Mouse (Mus musculus) c-Kit-positive CD71-positive TER-119-negative erythroid progenitor cells, embryonic 14.5 days (primary cell): Measurements from ENCODE around the gene Gm14288.
"Not testable (repeated sequence)": the region's sequence is repeated elsewhere in the genome, so short reads cannot be mapped to it uniquely, and the experiment has no call there.

Experiments used
- DNase-seq: peaks from one replicate; pipeline ENCODE4 v3.0.0-alpha.2; 2013; ENCODE audit warnings: low read depth

The Gm14288 gene

DNA sequence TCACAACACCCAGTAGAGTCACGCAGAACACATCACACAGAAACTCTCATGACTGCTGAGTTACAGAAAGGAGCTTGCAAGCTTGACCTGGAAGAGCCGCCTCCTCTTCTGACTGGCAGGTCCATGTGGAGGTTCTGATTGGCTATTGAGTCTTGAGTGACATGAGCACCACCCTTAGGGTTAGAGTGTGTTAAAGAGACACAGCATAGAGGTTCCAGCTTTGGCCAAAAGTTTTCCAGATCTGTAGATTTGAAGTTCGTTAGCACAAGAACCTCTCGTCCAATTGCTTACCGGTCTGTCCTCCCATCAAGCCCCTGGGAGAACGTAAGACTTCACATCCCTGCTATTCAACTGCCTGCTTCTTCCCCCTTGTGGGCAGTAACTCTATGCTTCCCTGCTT, at the start of gene Gm14288:
TSS of gene Gm14288 (minus strand) at position 101 of the 400 bp plus-strand sequence.
- DNase-seq = not testable (repeated sequence)

DNA sequence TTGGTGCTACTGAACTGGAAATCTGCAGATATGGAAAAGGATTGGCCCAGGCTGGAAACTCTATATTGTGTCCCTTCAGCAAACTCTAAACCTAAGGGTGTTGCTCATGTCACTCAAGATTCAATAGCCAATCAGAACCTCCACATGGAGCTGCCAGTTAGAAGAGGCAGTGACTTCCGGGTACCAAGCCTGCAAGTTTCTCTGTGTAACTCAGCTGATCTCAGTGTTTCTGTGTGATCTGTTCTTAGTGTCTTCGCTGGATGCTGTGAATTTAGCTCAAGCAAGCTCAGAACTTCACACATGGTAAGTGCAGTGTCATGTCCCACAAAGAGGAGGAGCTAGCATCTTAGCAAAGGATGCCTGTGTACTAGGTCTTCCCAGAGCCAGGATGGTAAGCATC, 59.7 kb downstream of the Gm14288 start, which contains the start of gene Gm2007:
TSS of gene Gm2007 (plus strand) at position 301 of the 400 bp plus-strand sequence.
- DNase-seq = not testable (repeated sequence)
